Comparison of ENCODE assay signal across 12 mouse cellular contexts in the genomic region with DNA sequence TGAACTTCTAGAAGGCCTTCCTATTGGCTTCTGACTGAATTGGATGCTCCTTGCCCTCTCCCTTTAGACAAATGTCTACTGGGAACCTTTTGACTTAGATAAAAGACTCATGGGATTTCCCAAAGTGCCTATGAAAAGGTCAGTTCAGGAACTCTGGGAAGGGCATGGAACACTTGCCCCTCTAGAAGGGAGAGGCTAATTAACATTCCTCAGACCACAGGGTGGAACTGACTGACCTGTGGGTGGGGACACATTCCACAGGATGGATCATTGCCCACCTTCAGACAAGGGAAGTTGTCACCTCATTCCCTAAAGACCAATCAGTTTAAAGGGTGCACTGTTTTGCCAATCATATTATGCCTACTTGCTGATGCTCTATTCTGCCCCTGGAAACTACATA.
"Had no signal": no experiment of that assay in that cellular context is flagged by ENCODE, and none has a peak within 500 bp of the region (broad histone marks: within the 10 kb centered on the region; RNA-seq: fewer than 3 reads in every experiment).

No protein-coding gene starts in this region.

- DNase-seq: retina, postnatal 1 day; right cerebral cortex, adult 18-20 months; right cerebral cortex, postnatal 14 days; right cerebral cortex, postnatal 25 days; right cerebral cortex, postnatal 4 days; spleen, adult 18-20 months; thymus, adult 18-20 months; thymus, adult 2 months; thymus, postnatal 14 days; thymus, postnatal 25 days; thymus, postnatal 36 days; thymus, postnatal 4 days had no signal
